Mouse (Mus musculus) heart, adult 2 months (tissue): ENCODE data around the gene Zfp1. TPM values are rescaled to one million over a fixed set of nuclear protein-coding genes. Genes with fewer than 3 reads are reported as not detected.
"Not testable (repeated sequence)": the region's sequence is repeated elsewhere in the genome, so short reads cannot be mapped to it uniquely, and the experiment has no call there.

Source experiments
- DNase-seq, 2 experiments: peaks; one replicate each; pipeline ENCODE4 v3.0.0; 2021
- H3K27ac ChIP-seq: fragments of 200-600 bp; 2 replicates; pipeline ENCODE4 v1.8.1; 2022
- H3K27me3 ChIP-seq: fragments of 200-500 bp; 2 replicates; pipeline ENCODE4 v1.6.1; 2012; ENCODE audit warnings: mild to moderate bottlenecking, low read length, inconsistent platforms, mixed read lengths; ENCODE audit not compliant: control insufficient read depth, insufficient read depth
- H3K36me3 ChIP-seq: fragments of 200-500 bp; 2 replicates; pipeline ENCODE4 v1.6.1; 2012; ENCODE audit warnings: low read length, inconsistent platforms; ENCODE audit not compliant: control insufficient read depth, insufficient read depth
- H3K4me1 ChIP-seq: fragments of 200-500 bp; 2 replicates; pipeline ENCODE4 v1.6.1; 2011; ENCODE audit warnings: low read length; ENCODE audit not compliant: control insufficient read depth, insufficient read depth
- H3K4me3 ChIP-seq: fragments of 200-600 bp; 2 replicates; pipeline ENCODE4 v1.8.1; 2022
- H3K79me2 ChIP-seq: fragments of 200-500 bp; replicated peaks from 2 replicates; pipeline ENCODE4 v1.6.1; 2012; ENCODE audit warnings: mild to moderate bottlenecking, inconsistent platforms, low read length, moderate library complexity, mixed read lengths; ENCODE audit not compliant: control insufficient read depth, insufficient read depth
- H3K9ac ChIP-seq: fragments of 200-500 bp; 2 replicates; pipeline ENCODE4 v1.6.1; 2012; ENCODE audit warnings: low read depth, mild to moderate bottlenecking, control low read depth, inconsistent platforms, low read length, mixed read lengths
- CTCF ChIP-seq: fragments of 200-600 bp; IDR thresholded peaks from 2 replicates; pipeline ENCODE4 v1.8.1; 2022; ENCODE audit warnings: antibody characterized with exemption, mild to moderate bottlenecking, moderate library complexity
- EP300 ChIP-seq: fragments of 200-500 bp; IDR thresholded peaks from 2 replicates; pipeline ENCODE4 v1.6.1; 2011; ENCODE audit warnings: low read depth, low read length, control low read depth; ENCODE audit not compliant: insufficient read depth
- POLR2A ChIP-seq: fragments of 200-500 bp; IDR thresholded peaks from 2 replicates; pipeline ENCODE4 v1.6.1; 2011; ENCODE audit warnings: mild to moderate bottlenecking, low read depth, low read length, control low read depth; ENCODE audit not compliant: insufficient read depth
- WGBS: fragments of 180-500 bp; shearing (Covaris S2); methylation state at CpG from one replicate; pipeline ENCODE4 v1.1.7; 2018; 5-methylcytosine and 5-hydroxymethylcytosine counted together
- intact Hi-C: fragments of 180-260 bp; cut with DNase I; formaldehyde crosslinking; loops from one replicate; pipeline ENCODE4 v1.15.1; 2025
- polyA plus RNA-seq: library from polyadenylated mRNA; depleted of rRNA; stranded (reverse); fragments of >200 nt; gene quantifications from 2 replicates; pipeline ENCODE4 v1.2.3, GENCODE M21; 2012
- total RNA-seq, 2 experiments: library from RNA; stranded (reverse); gene quantifications; 2 replicates each; pipeline ENCODE4 v1.2.3; 2021

Zfp1 gene
- total and polyA plus RNA-seq, 3 experiments, result 4.3 to 7.6 (median 6.3) TPM

DNA sequence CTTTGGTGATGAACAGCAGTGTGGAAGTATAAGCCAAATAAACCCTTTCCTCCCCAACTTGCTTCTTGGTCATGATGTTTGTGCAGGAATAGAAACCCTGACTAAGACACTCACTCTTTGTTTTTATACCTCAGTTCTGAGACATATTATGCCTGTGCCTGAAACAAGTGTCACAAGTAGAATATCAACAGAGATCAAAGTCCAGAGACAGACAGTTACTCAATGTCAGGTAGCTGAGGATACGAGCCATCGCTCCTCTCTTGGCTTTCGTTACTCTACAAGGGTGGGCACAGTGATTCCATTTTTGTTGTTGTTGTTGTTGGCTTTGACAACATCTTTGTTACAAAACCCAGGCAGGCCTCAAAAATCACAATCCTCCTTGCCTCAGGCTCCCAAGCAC, 10.2 kb upstream of the Zfp1 start:
- DNase-seq, result no peak
- Histone ChIP-seq H3K36me3 (no peaks in the 10 kb centered on the region), H3K4me1 (peaks cover 2% of the 10 kb centered on the region; the same call in 1 of the 2 replicates), H3K79me2 (no peaks in the 10 kb centered on the region), H3K9ac (no peak overlapping the region), H3K4me3 (no peak overlapping the region), H3K27ac (no peak overlapping the region), H3K27me3 (no peaks in the 10 kb centered on the region)
- intact Hi-C loops, result no loop called here
- TF ChIP-seq EP300, result no peak
- TF ChIP-seq CTCF, result no peak
- TF ChIP-seq POLR2A, result no peak
- WGBS, result 97% methylated on average over 3 of the region's 3 CpGs

DNA sequence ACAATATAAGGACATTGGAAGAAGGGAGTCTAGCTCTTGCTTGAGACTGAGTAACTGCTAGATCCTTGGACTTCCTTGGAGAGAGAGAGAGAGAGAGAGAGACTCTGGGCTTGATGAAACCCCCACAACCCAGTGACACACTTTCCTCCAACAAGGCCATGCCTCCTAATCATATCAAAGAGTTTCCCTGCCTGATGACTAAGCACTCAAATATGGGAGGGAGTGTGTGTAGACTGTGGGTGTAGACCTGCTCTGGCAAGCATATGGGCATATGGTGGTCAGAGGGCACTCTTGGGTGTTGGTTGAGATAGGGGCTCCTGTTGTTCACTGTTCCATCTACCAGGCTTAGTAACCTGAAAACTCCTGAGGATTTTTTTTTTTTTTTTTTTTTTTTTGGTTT, 5.1 kb upstream of the Zfp1 start:
- Histone ChIP-seq H3K79me2 (no peaks in the 10 kb centered on the region), H3K4me1 (peaks cover 4% of the 10 kb centered on the region; the same call in 1 of the 2 replicates), H3K27ac (no peak overlapping the region), H3K27me3 (no peaks in the 10 kb centered on the region), H3K9ac (no peak overlapping the region), H3K4me3 (no peak overlapping the region), H3K36me3 (no peaks in the 10 kb centered on the region)
- TF ChIP-seq EP300 (no peak), CTCF (no peak), POLR2A (no peak)
- intact Hi-C loops, result no loop called here
- DNase-seq, result no peak

DNA sequence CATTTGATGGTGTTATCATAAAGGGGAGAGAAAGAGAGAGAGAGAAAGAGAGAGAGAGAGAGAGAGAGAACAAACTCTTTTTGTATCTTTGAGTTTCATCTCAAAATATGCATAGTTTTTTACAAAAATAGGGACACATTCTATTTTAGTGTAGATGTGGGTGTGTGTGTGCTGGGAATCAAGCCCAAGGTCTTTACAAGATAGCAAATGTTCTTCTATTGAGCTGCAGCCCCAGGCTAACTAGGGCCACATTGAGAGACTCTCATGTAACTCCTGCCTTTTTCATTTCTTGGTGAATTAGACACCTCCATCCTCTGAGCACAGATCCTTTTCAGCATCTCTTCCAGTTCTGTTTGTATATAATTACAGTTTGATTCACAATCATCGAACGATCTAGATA, 2.1 kb upstream of the Zfp1 start:
- Histone ChIP-seq H3K27me3 (no peaks in the 10 kb centered on the region), H3K36me3 (no peaks in the 10 kb centered on the region), H3K4me3 (no peak overlapping the region), H3K79me2 (no peaks in the 10 kb centered on the region), H3K9ac (no peak overlapping the region), H3K4me1 (peaks cover 4% of the 10 kb centered on the region; the same call in 1 of the 2 replicates), H3K27ac (no peak overlapping the region)
- no peak for DNase-seq
- 93% methylated on average over 2 of the region's 2 CpGs for WGBS
- intact Hi-C loops, result loop anchor here (5.0 kb wide), 1 partner anchor 119 kb away; the partner anchor contains the start of gene Wdr59
- no peak for TF ChIP-seq POLR2A

DNA sequence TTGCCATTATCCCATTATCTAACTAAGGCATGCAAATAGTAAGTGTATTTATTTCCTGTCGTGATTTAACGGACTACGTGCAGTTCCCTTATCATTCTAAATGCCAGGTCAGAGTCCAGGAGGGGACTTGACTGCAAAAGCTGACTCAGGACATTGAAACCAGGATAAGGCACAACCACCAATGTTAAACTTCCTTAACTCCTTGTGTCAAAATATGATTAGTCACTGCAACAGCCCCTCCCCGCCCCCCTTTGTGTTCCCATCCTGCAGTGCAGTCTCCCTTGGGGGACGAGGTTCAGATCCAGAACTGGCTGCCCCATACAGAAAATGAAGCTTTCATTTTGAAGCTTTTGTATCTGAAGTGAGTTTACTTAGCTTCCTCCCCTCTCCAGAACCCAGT, 705 bp upstream of the Zfp1 start:
- Histone ChIP-seq H3K27ac (peak overlapping the region; percentile 97), H3K4me3 (peak overlapping the region; percentile 100), H3K79me2 (no peaks in the 10 kb centered on the region), H3K27me3 (no peaks in the 10 kb centered on the region), H3K4me1 (peaks cover 4% of the 10 kb centered on the region; the same call in 1 of the 2 replicates), H3K9ac (peak overlapping the region; percentile 67), H3K36me3 (no peaks in the 10 kb centered on the region)
- peak; percentile 37 to 44 for DNase-seq
- intact Hi-C loops, result loop anchor here (5.0 kb wide), 1 partner anchor 120 kb away; the partner anchor contains the start of gene Wdr59
- TF ChIP-seq CTCF, result no peak
- TF ChIP-seq EP300, result no peak
- no peak for TF ChIP-seq POLR2A
- 6% methylated on average over 5 of the region's 5 CpGs for WGBS

DNA sequence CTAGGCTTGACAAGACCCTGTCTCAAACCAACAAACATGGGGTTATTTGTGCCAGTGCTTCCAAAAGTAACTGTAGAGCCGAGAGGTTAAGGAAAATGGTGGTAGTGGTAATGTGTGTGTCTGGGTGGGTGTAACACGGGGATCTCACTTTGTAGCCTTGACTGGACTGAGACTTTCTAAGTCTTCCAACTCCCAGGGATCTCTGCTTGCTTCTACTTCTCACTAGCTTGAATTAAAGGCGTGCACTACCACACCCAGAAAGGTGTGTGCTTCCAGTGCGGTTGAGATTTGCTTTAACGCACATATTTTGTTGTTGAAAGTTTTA, 300 bp upstream of the Zfp1 start:
- Histone ChIP-seq H3K27ac (peak overlapping the region; percentile 97), H3K4me1 (peaks cover 4% of the 10 kb centered on the region; the same call in 1 of the 2 replicates), H3K4me3 (peak overlapping the region; percentile 100), H3K9ac (peak overlapping the region; percentile 67), H3K79me2 (no peaks in the 10 kb centered on the region), H3K27me3 (no peaks in the 10 kb centered on the region), H3K36me3 (no peaks in the 10 kb centered on the region)
- 3% methylated on average over 5 of the region's 5 CpGs for WGBS
- TF ChIP-seq EP300 (no peak), POLR2A (no peak), CTCF (no peak)
- DNase-seq, result no peak
- intact Hi-C loops, result loop anchor here (1.0 to 5.0 kb wide), 2 partner anchors 107 to 121 kb away; partner anchors contain the start of genes Wdr59 and Znrf1

DNA sequence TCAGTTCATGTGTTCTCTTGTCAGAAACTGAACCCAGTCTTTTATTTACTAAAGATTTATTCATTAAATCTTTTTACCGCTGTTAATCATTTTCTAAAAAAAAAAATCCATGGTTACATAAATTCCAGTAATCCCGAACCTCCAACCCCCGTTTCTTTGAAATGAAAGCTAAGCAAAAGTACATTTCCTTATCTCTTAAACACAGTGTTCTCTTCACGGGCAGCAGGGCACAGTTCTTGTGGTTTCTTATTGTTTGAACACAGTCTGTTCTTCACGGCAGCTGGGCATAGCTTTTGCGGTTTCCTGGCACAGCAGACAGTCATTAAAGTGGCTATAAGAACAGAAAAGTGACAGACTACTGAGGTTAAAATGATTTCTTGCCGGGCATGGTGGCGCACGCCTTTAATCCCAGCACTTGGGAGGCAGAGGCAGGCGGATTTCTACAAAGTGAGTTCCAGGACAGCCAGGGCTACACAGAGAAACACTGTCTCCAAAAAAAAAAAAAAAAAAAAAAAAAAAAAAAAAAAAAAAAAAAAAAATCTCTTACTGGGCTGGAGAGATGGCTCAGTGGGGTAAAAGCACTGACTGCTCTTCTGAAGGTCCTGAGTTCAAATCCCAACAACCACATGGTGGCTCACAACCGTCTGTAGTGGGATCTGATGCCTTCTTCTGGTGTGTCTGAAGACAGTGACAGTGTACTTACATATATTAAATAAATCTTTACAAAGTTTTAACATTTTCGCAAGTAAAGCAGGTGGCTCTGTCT, 1.3 kb downstream of the Zfp1 start:
- H3K36me3 ChIP-seq, H3K79me2 ChIP-seq, H3K4me1 ChIP-seq, H3K9ac ChIP-seq, H3K27me3 ChIP-seq: not testable (repeated sequence)
- intact Hi-C loops, result loop anchor here (5.0 kb wide), 2 partner anchors 122 to 302 kb away; partner anchors contain the start of gene Wdr59
- peak overlapping the region; percentile 97 for H3K27ac ChIP-seq
- peak overlapping the region; percentile 100 for H3K4me3 ChIP-seq
- 41% methylated on average over 12 of the region's 12 CpGs for WGBS
- peak; percentile 33 to 47 for DNase-seq
